Mouse (Mus musculus): Measurements from ENCODE around the gene Cyp27b1. TPM values are rescaled to one million over a fixed set of nuclear protein-coding genes. Genes with fewer than 3 reads are reported as not detected.

Cyp27b1 gene
- polyA plus RNA-seq, 1 experiment: 0.29 TPM

- 39% methylated on average over 57 of the region's 57 CpGs for WGBS
- H3K27me3 ChIP-seq (ENCODE audit: control insufficient read depth, insufficient read depth, low read length): no peaks in the 10 kb centered on the region
- TF ChIP-seq CTCF (IDR thresholded peaks at IDR 0.05; ENCODE audit: borderline replicate concordance, insufficient read depth, low read depth, low read length): no peak
- TF ChIP-seq POLR2A (IDR thresholded peaks at IDR 0.05; ENCODE audit: borderline replicate concordance, insufficient read depth, low read length): no peak
- H3K27ac ChIP-seq (ENCODE audit: insufficient read depth, low read length): no peak overlapping the region
- peaks cover 28% of the 10 kb centered on the region for H3K4me1 ChIP-seq (ENCODE audit: control insufficient read depth, insufficient read depth, low read length)
- no peak overlapping the region for H3K4me3 ChIP-seq (replicated peaks; ENCODE audit: insufficient read depth, low read depth, low read length)
- peak in 1 of 2 experiments; percentile 54 for DNase-seq
Observed at GRCm38 (mm10) chr10:127090560-127091411, 42.7 kb downstream of the Cyp27b1 start.

GRCm38 (mm10) chr10:127091507-127092396 is 43.7 kb downstream of the Cyp27b1 start:
- TF ChIP-seq POLR2A (IDR thresholded peaks at IDR 0.05; ENCODE audit: borderline replicate concordance, insufficient read depth, low read length) (no peak), CTCF (IDR thresholded peaks at IDR 0.05; ENCODE audit: borderline replicate concordance, insufficient read depth, low read depth, low read length) (no peak)
- peak in 1 of 2 experiments; percentile 52 for DNase-seq
- 45% methylated on average over 50 of the region's 51 CpGs for WGBS
- Histone ChIP-seq H3K27ac (ENCODE audit: insufficient read depth, low read length) (no peak overlapping the region), H3K4me3 (replicated peaks; ENCODE audit: insufficient read depth, low read depth, low read length) (no peak overlapping the region), H3K4me1 (ENCODE audit: control insufficient read depth, insufficient read depth, low read length) (peaks cover 28% of the 10 kb centered on the region), H3K27me3 (ENCODE audit: control insufficient read depth, insufficient read depth, low read length) (no peaks in the 10 kb centered on the region)

GRCm38 (mm10) chr10:127092742-127093141 is 44.7 kb downstream of the Cyp27b1 start:
- 52% methylated on average over 4 of the region's 4 CpGs for WGBS
- Histone ChIP-seq H3K27ac (ENCODE audit: insufficient read depth, low read length) (no peak overlapping the region), H3K27me3 (ENCODE audit: control insufficient read depth, insufficient read depth, low read length) (no peaks in the 10 kb centered on the region), H3K4me1 (ENCODE audit: control insufficient read depth, insufficient read depth, low read length) (peaks cover 28% of the 10 kb centered on the region), H3K4me3 (replicated peaks; ENCODE audit: insufficient read depth, low read depth, low read length) (no peak overlapping the region)
- no peak for TF ChIP-seq CTCF (IDR thresholded peaks at IDR 0.05; ENCODE audit: borderline replicate concordance, insufficient read depth, low read depth, low read length)
- no peak for TF ChIP-seq POLR2A (IDR thresholded peaks at IDR 0.05; ENCODE audit: borderline replicate concordance, insufficient read depth, low read length)
- DNase-seq: no peak

- Histone ChIP-seq H3K4me1 (ENCODE audit: control insufficient read depth, insufficient read depth, low read length) (peaks cover 28% of the 10 kb centered on the region), H3K27ac (ENCODE audit: insufficient read depth, low read length) (peak overlapping the region; percentile 74), H3K4me3 (replicated peaks; ENCODE audit: insufficient read depth, low read depth, low read length) (no peak overlapping the region), H3K27me3 (ENCODE audit: control insufficient read depth, insufficient read depth, low read length) (no peaks in the 10 kb centered on the region)
- DNase-seq: peak; percentile 59 to 68
- 3% methylated on average over 7 of the region's 7 CpGs for WGBS
- TF ChIP-seq POLR2A (IDR thresholded peaks at IDR 0.05; ENCODE audit: borderline replicate concordance, insufficient read depth, low read length) (peak; percentile 19; the same call in 1 of the 2 replicates), CTCF (IDR thresholded peaks at IDR 0.05; ENCODE audit: borderline replicate concordance, insufficient read depth, low read depth, low read length) (no peak)
Observed at GRCm38 (mm10) chr10:127094382-127094802, 46.3 kb downstream of the Cyp27b1 start.

GRCm38 (mm10) chr10:127098514-127098913 is 50.5 kb downstream of the Cyp27b1 start:
- no peak overlapping the region for H3K4me3 ChIP-seq (replicated peaks; ENCODE audit: insufficient read depth, low read depth, low read length)
- TF ChIP-seq POLR2A (IDR thresholded peaks at IDR 0.05; ENCODE audit: borderline replicate concordance, insufficient read depth, low read length): no peak
- no peak for TF ChIP-seq CTCF (IDR thresholded peaks at IDR 0.05; ENCODE audit: borderline replicate concordance, insufficient read depth, low read depth, low read length)
- 76% methylated on average over 20 of the region's 20 CpGs for WGBS
- peaks cover 29% of the 10 kb centered on the region for H3K4me1 ChIP-seq (ENCODE audit: control insufficient read depth, insufficient read depth, low read length)
- no peak overlapping the region for H3K27ac ChIP-seq (ENCODE audit: insufficient read depth, low read length)
- no peaks in the 10 kb centered on the region for H3K27me3 ChIP-seq (ENCODE audit: control insufficient read depth, insufficient read depth, low read length)
- peak in 1 of 2 experiments; percentile 23 for DNase-seq

- no peak overlapping the region for H3K4me3 ChIP-seq (replicated peaks; ENCODE audit: insufficient read depth, low read depth, low read length)
- no peak for TF ChIP-seq CTCF (IDR thresholded peaks at IDR 0.05; ENCODE audit: borderline replicate concordance, insufficient read depth, low read depth, low read length)
- TF ChIP-seq POLR2A (IDR thresholded peaks at IDR 0.05; ENCODE audit: borderline replicate concordance, insufficient read depth, low read length): no peak
- H3K27me3 ChIP-seq (ENCODE audit: control insufficient read depth, insufficient read depth, low read length): no peaks in the 10 kb centered on the region
- DNase-seq: no peak
- H3K27ac ChIP-seq (ENCODE audit: insufficient read depth, low read length): no peak overlapping the region
- WGBS: 75% methylated on average over 10 of the region's 10 CpGs
- peaks cover 22% of the 10 kb centered on the region for H3K4me1 ChIP-seq (ENCODE audit: control insufficient read depth, insufficient read depth, low read length)
Observed at GRCm38 (mm10) chr10:127099191-127099590, 51.1 kb downstream of the Cyp27b1 start.

- H3K4me1 ChIP-seq (ENCODE audit: control insufficient read depth, insufficient read depth, low read length): peaks cover 15% of the 10 kb centered on the region
- no peaks in the 10 kb centered on the region for H3K27me3 ChIP-seq (ENCODE audit: control insufficient read depth, insufficient read depth, low read length)
- DNase-seq: no peak
- TF ChIP-seq POLR2A (IDR thresholded peaks at IDR 0.05; ENCODE audit: borderline replicate concordance, insufficient read depth, low read length): no peak
- TF ChIP-seq CTCF (IDR thresholded peaks at IDR 0.05; ENCODE audit: borderline replicate concordance, insufficient read depth, low read depth, low read length): no peak
- no peak overlapping the region for H3K4me3 ChIP-seq (replicated peaks; ENCODE audit: insufficient read depth, low read depth, low read length)
- 89% methylated on average over 15 of the region's 15 CpGs for WGBS
- H3K27ac ChIP-seq (ENCODE audit: insufficient read depth, low read length): no peak overlapping the region
Observed at GRCm38 (mm10) chr10:127099868-127100267, 51.8 kb downstream of the Cyp27b1 start.
